Mouse (Mus musculus) granulocyte monocyte progenitor cell, adult 5-6 weeks (primary cell): ENCODE data around the gene Pknox1. TPM values are rescaled to one million over a fixed set of nuclear protein-coding genes. Genes with fewer than 3 reads are reported as not detected.
"Not testable (repeated sequence)": the region's sequence is repeated elsewhere in the genome, so short reads cannot be mapped to it uniquely, and the experiment has no call there.

Experiments
- ATAC-seq: replicated peaks from 2 replicates; pipeline ENCODE4 v1.8.0; 2016; ENCODE audit warnings: mild to moderate bottlenecking, moderate TSS enrichment, inconsistent platforms; ENCODE audit not compliant: poor library complexity, severe bottlenecking
- total RNA-seq, 2 experiments: library from RNA; stranded (forward) in 1 of 2; stranded (reverse) in 1 of 2; fragments of 200-712, 200-1000 nt in 1 of 2; fragments of >200 nt in 1 of 2; fragmentation: Nextera tagmentation in 1 of 2; gene quantifications; 2 replicates each; pipeline ENCODE4 v1.2.3; 2014 to 2017

Gene Pknox1
- total RNA-seq (2014; fragmentation: Nextera tagmentation) = 19.0 and 32.7 TPM in 2 replicates
- total RNA-seq (2017) = 21.2 and 30.7 TPM in 2 replicates

- ATAC-seq = peak; percentile 87
Measured at GRCm38 (mm10) chr17:31564015-31564857, at the start of gene Pknox1. Gene Pknox1 (plus strand): TSS chr17:31564734.

- ATAC-seq = peak; percentile 47
Measured at GRCm38 (mm10) chr17:31519344-31519945, 45.1 kb upstream of the Pknox1 start.

- ATAC-seq = peak; percentile 98
Measured at GRCm38 (mm10) chr17:31519946-31520838, 44.3 kb upstream of the Pknox1 start, which contains the start of the genes Wdr4 and Ndufv3. Gene Wdr4 (minus strand): TSS chr17:31519980. Gene Ndufv3 (plus strand): TSS chr17:31520115.

- no peak for ATAC-seq
Measured at GRCm38 (mm10) chr17:31520895-31521294, 43.6 kb upstream of the Pknox1 start.

- no peak for ATAC-seq
Measured at GRCm38 (mm10) chr17:31521948-31522347, 42.6 kb upstream of the Pknox1 start.

GRCm38 (mm10) chr17:31525114-31525513 lies 39.4 kb upstream of the Pknox1 start:
- ATAC-seq = no peak

GRCm38 (mm10) chr17:31525816-31526215 lies 38.7 kb upstream of the Pknox1 start:
- no peak for ATAC-seq

- ATAC-seq = no peak
Measured at GRCm38 (mm10) chr17:31529314-31529713, 35.2 kb upstream of the Pknox1 start.

- no peak for ATAC-seq
Measured at GRCm38 (mm10) chr17:31531441-31532158, 32.9 kb upstream of the Pknox1 start.

- ATAC-seq = not testable (repeated sequence)
Measured at GRCm38 (mm10) chr17:31532331-31532730, 32.2 kb upstream of the Pknox1 start.

GRCm38 (mm10) chr17:31535358-31535757 lies 29.2 kb upstream of the Pknox1 start:
- ATAC-seq = no peak

GRCm38 (mm10) chr17:31535871-31536629 lies 28.5 kb upstream of the Pknox1 start:
- ATAC-seq = no peak

- ATAC-seq = no peak
Measured at GRCm38 (mm10) chr17:31540101-31540500, 24.4 kb upstream of the Pknox1 start.

- ATAC-seq = no peak
Measured at GRCm38 (mm10) chr17:31540809-31541459, 23.6 kb upstream of the Pknox1 start.

GRCm38 (mm10) chr17:31541460-31541831 lies 23.1 kb upstream of the Pknox1 start:
- ATAC-seq = no peak

GRCm38 (mm10) chr17:31543574-31543973 lies 21.0 kb upstream of the Pknox1 start:
- no peak for ATAC-seq

- ATAC-seq = no peak
Measured at GRCm38 (mm10) chr17:31546444-31547196, 17.9 kb upstream of the Pknox1 start.

GRCm38 (mm10) chr17:31547974-31548373 lies 16.6 kb upstream of the Pknox1 start:
- no peak for ATAC-seq
